Mouse (Mus musculus) embryonic fibroblast, embryonic 13.5 days (primary cell): Measurements from ENCODE around the gene Olfr1282. TPM values are rescaled to one million over a fixed set of nuclear protein-coding genes. Genes with fewer than 3 reads are reported as not detected.
"Not testable (repeated sequence)": the region's sequence is repeated elsewhere in the genome, so short reads cannot be mapped to it uniquely, and the experiment has no call there.

Experiments used
- H3K27ac ChIP-seq: 2 replicates; pipeline ENCODE4 v1.5.1; 2012; ENCODE audit warnings: low read length, control low read depth, inconsistent platforms; ENCODE audit not compliant: insufficient read depth
- H3K4me1 ChIP-seq: 2 replicates; pipeline ENCODE4 v1.6.1; 2011; ENCODE audit warnings: low read length; ENCODE audit not compliant: control insufficient read depth, insufficient read depth
- H3K4me3 ChIP-seq: 2 replicates; pipeline ENCODE4 v1.5.1; 2011; ENCODE audit warnings: mild to moderate bottlenecking, control low read depth, low read length; ENCODE audit not compliant: insufficient read depth
- CTCF ChIP-seq: IDR thresholded peaks from 2 replicates; pipeline ENCODE4 v1.5.1; 2011; ENCODE audit warnings: mild to moderate bottlenecking, control low read depth, low read length, moderate library complexity, borderline replicate concordance; ENCODE audit not compliant: insufficient read depth
- POLR2A ChIP-seq: IDR thresholded peaks from 2 replicates; pipeline ENCODE4 v1.6.1; 2011; ENCODE audit warnings: low read depth, mild to moderate bottlenecking, control low read depth, low read length, moderate library complexity
- polyA plus RNA-seq: library from polyadenylated mRNA; stranded (reverse); fragments of >200 nt; gene quantifications from 2 replicates; pipeline ENCODE4 v1.2.4, GENCODE M21; 2011; ENCODE audit warnings: low read depth; ENCODE audit not compliant: missing spikeins, insufficient read length

Olfr1282 gene
- polyA plus RNA-seq, result not detected in 2 replicates

GRCm38 (mm10) chr2:111335976-111336375 lies at the start of gene Olfr1282:
TSS of gene Olfr1282 (minus strand) at chr2:111336076.
- TF ChIP-seq CTCF (no peak), POLR2A (no peak)
- H3K4me3 ChIP-seq, result no peak within 1 kb of the TSS
- no peak within 1 kb of the TSS for H3K27ac ChIP-seq
- H3K4me1 ChIP-seq, result no peaks in the 10 kb centered on the region

GRCm38 (mm10) chr2:111375222-111375621 lies 39.3 kb upstream of the Olfr1282 start, which contains the start of gene Olfr1284:
TSS of gene Olfr1284 (plus strand) at chr2:111375522.
- no peak within 1 kb of the TSS for H3K27ac ChIP-seq
- H3K4me3 ChIP-seq, result no peak within 1 kb of the TSS
- no peak for TF ChIP-seq CTCF
- TF ChIP-seq POLR2A, result no peak
- H3K4me1 ChIP-seq, result no peaks in the 10 kb centered on the region

- Histone ChIP-seq H3K27ac (no peak within 1 kb of the TSS), H3K4me1 (no peaks in the 10 kb centered on the region), H3K4me3 (no peak within 1 kb of the TSS)
- no peak for TF ChIP-seq CTCF
- TF ChIP-seq POLR2A, result no peak
Measured at GRCm38 (mm10) chr2:111366490-111366889, 30.6 kb upstream of the Olfr1282 start, which contains the start of gene Olfr1283. TSS of gene Olfr1283 (plus strand) at chr2:111366790.

GRCm38 (mm10) chr2:111333721-111334120 lies 2.2 kb downstream of the Olfr1282 start:
- not testable (repeated sequence) for H3K27ac ChIP-seq, H3K4me1 ChIP-seq, H3K4me3 ChIP-seq

GRCm38 (mm10) chr2:111326220-111326619 lies 9.7 kb downstream of the Olfr1282 start, which contains the start of gene Olfr1281:
TSS of gene Olfr1281 (plus strand) at chr2:111326520.
- Histone ChIP-seq H3K4me1 (no peaks in the 10 kb centered on the region), H3K4me3 (no peak within 1 kb of the TSS), H3K27ac (no peak within 1 kb of the TSS)
- TF ChIP-seq CTCF, result no peak
- no peak for TF ChIP-seq POLR2A

- TF ChIP-seq POLR2A, result no peak
- TF ChIP-seq CTCF, result no peak
- Histone ChIP-seq H3K4me3 (no peak within 1 kb of the TSS), H3K27ac (no peak within 1 kb of the TSS), H3K4me1 (no peaks in the 10 kb centered on the region)
Measured at GRCm38 (mm10) chr2:111313717-111314116, 22.2 kb downstream of the Olfr1282 start, which contains the start of gene Olfr1280. TSS of gene Olfr1280 (plus strand) at chr2:111314017.

- TF ChIP-seq POLR2A (no peak), CTCF (no peak)
- H3K4me1 ChIP-seq, result no peaks in the 10 kb centered on the region
- H3K4me3 ChIP-seq, result no peak within 1 kb of the TSS
- no peak within 1 kb of the TSS for H3K27ac ChIP-seq
Measured at GRCm38 (mm10) chr2:111300374-111300773, 35.5 kb downstream of the Olfr1282 start, which contains the start of gene Olfr1279. TSS of gene Olfr1279 (plus strand) at chr2:111300635.

GRCm38 (mm10) chr2:111298541-111298940 lies 37.3 kb downstream of the Olfr1282 start:
- H3K27ac ChIP-seq, result no peak overlapping the region
- TF ChIP-seq CTCF (no peak), POLR2A (no peak)

GRCm38 (mm10) chr2:111289836-111290235 lies 46.0 kb downstream of the Olfr1282 start, which contains the start of gene Olfr1278:
TSS of gene Olfr1278 (plus strand) at chr2:111290136.
- no peaks in the 10 kb centered on the region for H3K4me1 ChIP-seq
- no peak within 1 kb of the TSS for H3K27ac ChIP-seq
- TF ChIP-seq CTCF (no peak), POLR2A (no peak)
- no peak within 1 kb of the TSS for H3K4me3 ChIP-seq

More at GRCm38 (mm10) chr2:111298541-111298940, 37.3 kb downstream of the Olfr1282 start:
- no peaks in the 10 kb centered on the region for H3K4me1 ChIP-seq
- H3K4me3 ChIP-seq, result no peak overlapping the region

Other genes starting within 250 kb of the Olfr1282 start
- gene Gm13941, start 230.1 kb downstream of the Olfr1282 start, polyA plus RNA-seq, result not detected in 2 replicates
- gene Gm15130, start 183.1 kb downstream of the Olfr1282 start, polyA plus RNA-seq, result not detected in 2 replicates
- not detected in 2 replicates for gene 4930430A15Rik, start 106.5 kb downstream of the Olfr1282 start, polyA plus RNA-seq
- not detected in 2 replicates for gene Olfr1275, start 100.8 kb downstream of the Olfr1282 start, polyA plus RNA-seq
- not detected in 2 replicates for gene Olfr1276, start 81.6 kb downstream of the Olfr1282 start, polyA plus RNA-seq
- gene Olfr1277, start 62.0 kb downstream of the Olfr1282 start, polyA plus RNA-seq, result not detected in 2 replicates
- not detected in 2 replicates for gene Olfr1278, start 45.9 kb downstream of the Olfr1282 start, polyA plus RNA-seq
- gene Olfr1279, start 35.4 kb downstream of the Olfr1282 start, polyA plus RNA-seq, result not detected in 2 replicates
- gene Olfr1280, start 22.1 kb downstream of the Olfr1282 start, polyA plus RNA-seq, result not detected in 2 replicates
- not detected in 2 replicates for gene Olfr1281, start 9.6 kb downstream of the Olfr1282 start, polyA plus RNA-seq
- not detected in 2 replicates for gene Olfr1283, start 30.7 kb upstream of the Olfr1282 start, polyA plus RNA-seq
- gene Olfr1284, start 39.4 kb upstream of the Olfr1282 start, polyA plus RNA-seq, result not detected in 2 replicates
- not detected in 2 replicates for gene Olfr1286, start 87.0 kb upstream of the Olfr1282 start, polyA plus RNA-seq
- gene Olfr1287, start 113.1 kb upstream of the Olfr1282 start, polyA plus RNA-seq, result not detected in 2 replicates
- gene Olfr1288, start 138.0 kb upstream of the Olfr1282 start, polyA plus RNA-seq, result not detected in 2 replicates
- gene Olfr1289, start 144.7 kb upstream of the Olfr1282 start, polyA plus RNA-seq, result not detected in 2 replicates
- gene Olfr1290, start 157.8 kb upstream of the Olfr1282 start, polyA plus RNA-seq, result not detected in 2 replicates
- not detected in 2 replicates for gene Olfr1291-ps1, start 161.1 kb upstream of the Olfr1282 start, polyA plus RNA-seq
- not detected in 2 replicates for gene Olfr1293-ps, start 189.1 kb upstream of the Olfr1282 start, polyA plus RNA-seq
- gene Olfr1294, start 204.2 kb upstream of the Olfr1282 start, polyA plus RNA-seq, result not detected in 2 replicates
- gene Olfr1295, start 233.6 kb upstream of the Olfr1282 start, polyA plus RNA-seq, result not detected in 2 replicates